Mouse (Mus musculus) lung, embryonic 16.5 days (tissue): Measurements from ENCODE around the gene Prr15l. TPM values are rescaled to one million over a fixed set of nuclear protein-coding genes. Genes with fewer than 3 reads are reported as not detected.

Experiments
- ATAC-seq: fragments of 200-750 bp; cut with Nextera tagmentation; 2 replicates; pipeline ENCODE4 v1.8.0; 2017; ENCODE audit warnings: low read depth, mild to moderate bottlenecking, moderate library complexity
- H3K27ac ChIP-seq: fragments of 300-500 bp; sonication (generic); 2 replicates; pipeline ENCODE4 v1.5.1; 2014; ENCODE audit warnings: mild to moderate bottlenecking, control low read depth, low read length
- H3K27me3 ChIP-seq: fragments of 300-500 bp; sonication (generic); 2 replicates; pipeline ENCODE4 v1.6.1; 2014; ENCODE audit warnings: low read depth, low read length, mixed read lengths; ENCODE audit not compliant: control insufficient read depth, insufficient read depth
- H3K36me3 ChIP-seq: fragments of 300-500 bp; sonication (generic); 2 replicates; pipeline ENCODE4 v1.6.1; 2014; ENCODE audit warnings: low read length; ENCODE audit not compliant: control insufficient read depth, insufficient read depth
- H3K4me1 ChIP-seq: fragments of 300-500 bp; sonication (generic); replicated peaks from 2 replicates; pipeline ENCODE4 v1.6.1; 2014; ENCODE audit warnings: low read length, mixed read lengths; ENCODE audit not compliant: control insufficient read depth, insufficient read depth
- H3K4me2 ChIP-seq: fragments of 300-500 bp; sonication (generic); 2 replicates; pipeline ENCODE4 v1.6.1; 2014; ENCODE audit warnings: low read depth, low read length, control low read depth
- H3K4me3 ChIP-seq: fragments of 300-500 bp; sonication (generic); 2 replicates; pipeline ENCODE4 v1.5.1; 2014; ENCODE audit warnings: mild to moderate bottlenecking, low read length, control low read depth
- H3K9ac ChIP-seq: fragments of 300-500 bp; sonication (generic); 2 replicates; pipeline ENCODE4 v1.6.1; 2014; ENCODE audit warnings: low read length, control low read depth
- H3K9me3 ChIP-seq: fragments of 300-500 bp; sonication (generic); 2 replicates; pipeline ENCODE4 v1.6.1; 2016; ENCODE audit warnings: low read length; ENCODE audit not compliant: control insufficient read depth
- WGBS: fragments of 180-500 bp; shearing (Covaris S2); extraction: QIAGEN DNeasy Blood & Tissue Kit; methylation state at CpG from one replicate; pipeline ENCODE4 v1.1.7; 2014; 5-methylcytosine and 5-hydroxymethylcytosine counted together
- polyA plus RNA-seq: library from polyadenylated mRNA; unstranded; fragments of >200 nt; fragmentation: Nextera tagmentation; extraction: Ambion mirVana; gene quantifications from 2 replicates; pipeline ENCODE4 v1.2.1, GENCODE M21; 2015

Gene Prr15l
- polyA plus RNA-seq, 1 experiment from 2014 or later: 50.5 TPM

GRCm38 (mm10) chr11:96899449-96900306, 28.2 kb upstream of the Prr15l start:
- no peak overlapping the region for H3K4me2 ChIP-seq
- WGBS: 37% methylated on average over 13 of the region's 13 CpGs
- ATAC-seq: peak; percentile 23; the same call in 1 of the 2 replicates
- no peaks in the 10 kb centered on the region for H3K27me3 ChIP-seq
- no peak overlapping the region for H3K9ac ChIP-seq
- H3K36me3 ChIP-seq: no peaks in the 10 kb centered on the region
- H3K27ac ChIP-seq: no peak overlapping the region
- peaks cover 7% of the 10 kb centered on the region for H3K4me1 ChIP-seq
- H3K9me3 ChIP-seq: no peaks in the 10 kb centered on the region
- H3K4me3 ChIP-seq: no peak overlapping the region

GRCm38 (mm10) chr11:96901332-96901731, 26.6 kb upstream of the Prr15l start:
- Histone ChIP-seq H3K4me3 (no peak overlapping the region), H3K4me1 (peaks cover 7% of the 10 kb centered on the region), H3K9ac (no peak overlapping the region), H3K27me3 (no peaks in the 10 kb centered on the region), H3K9me3 (no peaks in the 10 kb centered on the region), H3K36me3 (no peaks in the 10 kb centered on the region), H3K27ac (no peak overlapping the region), H3K4me2 (no peak overlapping the region)
- ATAC-seq: no peak
- 64% methylated on average over 9 of the region's 9 CpGs for WGBS

GRCm38 (mm10) chr11:96902639-96903635, 25.0 kb upstream of the Prr15l start:
- peaks cover 13% of the 10 kb centered on the region for H3K4me1 ChIP-seq
- no peak overlapping the region for H3K4me3 ChIP-seq
- no peaks in the 10 kb centered on the region for H3K27me3 ChIP-seq
- WGBS: 21% methylated on average over 16 of the region's 16 CpGs
- 0 out of 2 replicates have a peak, but pooled peaks cover 2% of the 10 kb centered on the region for H3K36me3 ChIP-seq
- no peak overlapping the region; the same call in 1 of the 2 replicates for H3K9ac ChIP-seq
- ATAC-seq: no peak
- no peak overlapping the region for H3K4me2 ChIP-seq
- H3K27ac ChIP-seq: 0 out of 2 replicates have a peak overlapping the region, but pooled peaks have one; percentile 34
- H3K9me3 ChIP-seq: no peaks in the 10 kb centered on the region

GRCm38 (mm10) chr11:96906431-96907161, 21.3 kb upstream of the Prr15l start:
- 35% methylated on average over 15 of the region's 15 CpGs for WGBS
- H3K36me3 ChIP-seq: peaks cover 10% of the 10 kb centered on the region
- 0 out of 2 replicates have a peak, but pooled peaks have one; percentile 19 for ATAC-seq
- H3K4me2 ChIP-seq: no peak overlapping the region
- H3K27ac ChIP-seq: no peak overlapping the region
- H3K4me1 ChIP-seq: peaks cover 13% of the 10 kb centered on the region
- no peaks in the 10 kb centered on the region for H3K9me3 ChIP-seq
- no peak overlapping the region for H3K9ac ChIP-seq
- no peak overlapping the region for H3K4me3 ChIP-seq
- no peaks in the 10 kb centered on the region for H3K27me3 ChIP-seq

GRCm38 (mm10) chr11:96908594-96908993, 19.3 kb upstream of the Prr15l start:
- 86% methylated on average over 12 of the region's 12 CpGs for WGBS
- no peak for ATAC-seq
- H3K9me3 ChIP-seq: no peaks in the 10 kb centered on the region
- no peak overlapping the region for H3K4me3 ChIP-seq
- no peaks in the 10 kb centered on the region for H3K27me3 ChIP-seq
- no peak overlapping the region for H3K9ac ChIP-seq
- H3K36me3 ChIP-seq: peaks cover 10% of the 10 kb centered on the region
- H3K4me1 ChIP-seq: peaks cover 6% of the 10 kb centered on the region
- no peak overlapping the region for H3K27ac ChIP-seq
- H3K4me2 ChIP-seq: no peak overlapping the region

- peaks cover 8% of the 10 kb centered on the region for H3K4me1 ChIP-seq
- peak; percentile 73 for ATAC-seq
- WGBS: 27% methylated on average over 7 of the region's 7 CpGs
- H3K27me3 ChIP-seq: no peaks in the 10 kb centered on the region
- no peak overlapping the region for H3K4me3 ChIP-seq
- H3K9ac ChIP-seq: no peak overlapping the region
- no peak overlapping the region for H3K4me2 ChIP-seq
- H3K9me3 ChIP-seq: no peaks in the 10 kb centered on the region
- H3K27ac ChIP-seq: no peak overlapping the region
- H3K36me3 ChIP-seq: peaks cover 10% of the 10 kb centered on the region
Measured at GRCm38 (mm10) chr11:96910003-96910402, 17.9 kb upstream of the Prr15l start.

- H3K4me1 ChIP-seq: peaks cover 11% of the 10 kb centered on the region
- no peaks in the 10 kb centered on the region for H3K9me3 ChIP-seq
- ATAC-seq: no peak
- no peak overlapping the region for H3K4me2 ChIP-seq
- 78% methylated on average over 11 of the region's 11 CpGs for WGBS
- H3K36me3 ChIP-seq: peaks cover 10% of the 10 kb centered on the region
- H3K27ac ChIP-seq: no peak overlapping the region
- no peak overlapping the region for H3K9ac ChIP-seq
- no peaks in the 10 kb centered on the region for H3K27me3 ChIP-seq
- H3K4me3 ChIP-seq: no peak overlapping the region
Measured at GRCm38 (mm10) chr11:96912682-96913081, 15.2 kb upstream of the Prr15l start.

GRCm38 (mm10) chr11:96916044-96916884, 11.6 kb upstream of the Prr15l start, which contains the start of gene Cdk5rap3:
Gene Cdk5rap3, minus strand, starts transcription at chr11:96916496.
- Histone ChIP-seq H3K9me3 (no peaks in the 10 kb centered on the region), H3K4me1 (peaks cover 11% of the 10 kb centered on the region), H3K36me3 (no peaks in the 10 kb centered on the region), H3K4me2 (peak within 1 kb of the TSS; percentile 97), H3K4me3 (peak within 1 kb of the TSS; percentile 88), H3K9ac (peak within 1 kb of the TSS; percentile 84), H3K27me3 (no peaks in the 10 kb centered on the region), H3K27ac (peak within 1 kb of the TSS; percentile 81)
- under 1% methylated on average over 55 of the region's 55 CpGs for WGBS
- peak; percentile 98 for ATAC-seq
